Mouse (Mus musculus) brain, embryonic 14.5 days (tissue): ENCODE data around the gene Slc29a4. TPM values are rescaled to one million over a fixed set of nuclear protein-coding genes. Genes with fewer than 3 reads are reported as not detected.
A peak's percentile ranks its signal among the peaks of the same experiment; 100 is the strongest.

Experiments
- DNase-seq: peaks from one replicate; pipeline ENCODE4 v3.0.0-alpha.2; 2011; ENCODE audit warnings: low read depth
- CTCF ChIP-seq: fragments of 200-500 bp; IDR thresholded peaks from 2 replicates; pipeline ENCODE4 v1.5.1; 2012; ENCODE audit warnings: inconsistent platforms, mild to moderate bottlenecking, moderate library complexity, borderline replicate concordance; ENCODE audit not compliant: insufficient read depth, insufficient read length; ENCODE audit errors: extremely low read depth
- POLR2A ChIP-seq: fragments of 200-500 bp; IDR thresholded peaks from 2 replicates; pipeline ENCODE4 v1.6.1; 2012; ENCODE audit warnings: mild to moderate bottlenecking, inconsistent platforms, borderline replicate concordance; ENCODE audit not compliant: poor library complexity, insufficient read depth, insufficient read length, severe bottlenecking; ENCODE audit errors: extremely low read depth
- polyA plus RNA-seq: library from polyadenylated mRNA; depleted of rRNA; stranded (reverse); fragments of >200 nt; gene quantifications from 2 replicates; pipeline ENCODE4 v1.2.3, GENCODE M21; 2012; rRNA removed

The Slc29a4 gene
- polyA plus RNA-seq, result 109 and 122 TPM in 2 replicates

DNA sequence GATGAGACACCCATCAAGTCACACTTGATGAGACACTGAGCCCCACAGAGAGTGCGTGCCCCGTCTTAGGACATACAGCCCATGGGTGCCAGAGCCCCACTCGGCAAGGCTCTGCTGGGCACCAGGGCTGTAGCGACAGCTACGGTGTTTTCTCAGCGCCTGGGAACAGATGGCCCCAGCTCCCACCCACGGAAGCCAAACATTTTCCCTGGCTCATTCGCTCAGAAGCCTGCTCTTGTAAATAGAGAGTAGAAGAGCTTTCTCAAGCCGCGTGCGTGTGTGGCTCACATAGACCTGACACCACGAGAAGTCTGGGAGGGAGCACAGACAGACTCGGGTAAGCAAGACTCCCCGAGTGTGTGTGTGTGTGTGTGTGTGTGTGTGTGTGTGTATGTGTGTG, at the start of gene Slc29a4:
Gene Slc29a4 (plus strand): TSS at position 265 of the 400 bp plus-strand sequence.
- no peak for TF ChIP-seq CTCF
- TF ChIP-seq POLR2A, result no peak
- DNase-seq, result peak; percentile 78

DNA sequence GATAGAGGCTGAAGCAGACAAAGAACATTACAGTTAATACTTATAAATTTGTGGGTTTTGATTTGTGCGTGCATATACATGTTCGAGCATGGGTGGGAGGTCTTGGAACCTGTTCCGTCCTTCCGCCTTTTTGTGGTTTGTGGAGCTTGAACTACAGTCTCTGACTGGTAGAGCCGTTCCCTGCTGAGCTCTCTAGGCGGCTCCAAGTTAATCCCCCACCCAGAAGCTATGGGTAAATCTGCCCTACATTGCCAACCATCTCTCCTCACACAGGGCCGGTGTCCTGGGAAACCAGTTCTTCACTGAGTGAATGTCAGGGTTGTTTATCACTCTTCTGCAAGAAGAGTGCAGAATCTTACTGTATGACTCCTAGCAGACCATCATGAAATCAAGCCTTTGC, 44.1 kb upstream of the Slc29a4 start:
- TF ChIP-seq CTCF, result no peak
- TF ChIP-seq POLR2A, result no peak

DNA sequence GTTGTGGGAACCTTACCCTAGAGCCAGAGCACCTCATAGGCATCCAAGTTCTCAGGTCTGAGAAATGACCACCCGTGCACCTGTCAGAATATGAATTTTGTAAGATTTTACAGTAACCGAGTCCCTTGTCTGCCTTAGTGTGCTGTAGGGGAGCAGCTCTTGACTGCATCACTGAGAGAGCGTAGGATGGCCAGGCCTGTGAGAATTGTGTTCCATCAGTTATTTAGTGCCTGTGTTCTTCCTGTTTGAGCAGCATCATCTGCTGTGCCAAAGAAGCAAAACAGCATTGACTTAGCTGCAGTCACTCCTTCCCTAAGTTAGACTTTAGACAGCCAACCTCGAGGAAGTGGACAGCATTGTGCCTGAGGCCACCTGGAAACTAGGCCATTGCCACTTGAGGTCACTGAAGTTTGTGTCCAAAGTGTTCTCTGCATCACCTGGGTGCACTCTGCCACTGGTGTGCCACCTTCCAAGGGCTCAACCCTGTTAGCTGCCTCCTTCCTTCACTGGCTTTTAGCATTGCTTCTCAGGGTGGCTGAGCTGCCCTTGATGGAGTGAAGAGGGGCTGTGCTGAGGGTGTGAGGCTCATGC, 42.8 kb upstream of the Slc29a4 start:
- no peak for DNase-seq
- TF ChIP-seq CTCF (no peak), POLR2A (no peak)

More for the DNA sequence above, 44.1 kb upstream of the Slc29a4 start:
- no peak for DNase-seq

GRCm38 (mm10) chr5:142650390-142650789, 41.9 kb upstream of the Slc29a4 start:
- peak; percentile 13 for DNase-seq
- TF ChIP-seq CTCF (no peak), POLR2A (no peak)

GRCm38 (mm10) chr5:142650794-142651497, 41.4 kb upstream of the Slc29a4 start:
- DNase-seq, result peak; percentile 26
- TF ChIP-seq CTCF (no peak), POLR2A (no peak)

DNA sequence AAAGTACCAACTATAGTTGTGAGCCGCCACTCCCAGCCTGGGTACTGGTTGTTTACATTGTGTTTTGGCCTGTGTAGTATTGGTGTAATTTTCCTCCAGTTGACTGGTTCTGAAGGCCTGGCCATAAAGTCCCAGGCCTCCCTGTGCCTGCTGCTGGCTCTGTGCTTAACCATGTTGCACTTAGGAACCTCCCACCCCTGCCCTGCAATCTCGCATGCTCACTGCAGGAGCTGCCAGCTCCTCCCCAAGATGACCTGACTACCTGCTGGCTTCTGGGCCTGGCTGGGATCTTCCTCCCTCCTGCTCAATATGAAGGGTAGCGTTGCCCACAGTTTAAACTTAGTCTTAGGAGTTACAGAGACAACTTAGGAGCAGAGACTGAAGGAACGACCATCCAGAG, 40.0 kb upstream of the Slc29a4 start:
- DNase-seq, result no peak
- no peak for TF ChIP-seq POLR2A
- TF ChIP-seq CTCF, result no peak

- DNase-seq, result no peak
These were observed 31.5 kb upstream of the Slc29a4 start for GRCm38 (mm10) chr5:142660656-142661434.

DNA sequence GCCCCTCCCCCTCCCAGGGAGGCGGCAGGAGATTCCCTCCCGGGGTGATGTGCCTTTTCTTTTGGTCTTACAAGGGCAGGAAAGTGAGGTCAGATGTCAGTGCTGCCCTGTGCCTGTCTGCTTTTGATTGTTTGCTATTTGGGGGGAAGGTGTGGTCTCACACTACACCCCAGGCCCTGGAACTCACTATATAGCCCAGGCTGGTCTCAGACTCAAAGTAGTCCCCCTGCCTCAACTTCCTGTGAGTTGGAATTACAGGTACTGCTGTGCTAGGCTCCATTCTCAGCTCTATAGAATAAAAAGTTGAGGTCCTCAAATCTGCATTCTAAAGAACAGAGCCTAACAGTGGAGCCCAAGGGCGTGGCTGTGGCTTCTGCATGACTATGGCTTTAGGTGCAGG, 24.4 kb upstream of the Slc29a4 start:
- TF ChIP-seq CTCF (no peak), POLR2A (no peak)
- DNase-seq, result no peak

More at GRCm38 (mm10) chr5:142660656-142661434, 31.5 kb upstream of the Slc29a4 start:
- TF ChIP-seq POLR2A (no peak), CTCF (no peak)

DNA sequence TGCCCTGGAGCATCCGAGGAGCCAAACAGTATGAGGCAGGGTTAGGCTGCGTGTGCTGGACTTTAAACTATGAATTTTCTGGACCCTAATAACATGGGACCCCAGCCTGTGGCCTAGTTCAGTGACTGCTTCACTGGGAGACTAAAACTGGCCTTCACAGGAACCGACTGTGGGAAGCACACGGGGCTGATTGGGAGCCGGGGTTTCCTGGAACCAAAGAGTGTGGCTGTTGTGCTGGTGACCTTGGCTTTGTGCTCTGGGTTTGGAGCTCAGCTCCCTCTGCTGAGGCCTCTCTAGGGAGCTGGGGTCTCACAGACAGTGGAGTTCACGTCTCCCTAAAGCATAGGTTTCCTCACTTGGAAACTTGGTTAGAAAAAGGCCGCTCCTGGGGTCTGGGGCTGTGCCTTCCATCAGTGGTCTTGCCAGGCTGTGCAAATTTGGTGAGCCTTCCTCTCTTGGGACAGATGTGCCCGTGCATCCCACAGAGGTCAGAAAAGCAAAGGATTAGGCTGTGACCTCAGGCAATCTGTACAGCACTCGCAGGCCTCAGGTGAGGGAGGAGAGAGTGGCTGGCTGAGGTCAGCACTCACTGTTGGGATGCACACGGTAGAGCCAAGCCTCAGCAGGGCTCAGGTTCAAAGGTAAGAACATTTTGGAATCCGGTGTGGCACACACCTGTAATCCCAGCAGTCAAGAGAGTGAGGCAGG, 23.6 kb upstream of the Slc29a4 start:
- TF ChIP-seq CTCF (no peak), POLR2A (no peak)
- DNase-seq, result no peak

DNA sequence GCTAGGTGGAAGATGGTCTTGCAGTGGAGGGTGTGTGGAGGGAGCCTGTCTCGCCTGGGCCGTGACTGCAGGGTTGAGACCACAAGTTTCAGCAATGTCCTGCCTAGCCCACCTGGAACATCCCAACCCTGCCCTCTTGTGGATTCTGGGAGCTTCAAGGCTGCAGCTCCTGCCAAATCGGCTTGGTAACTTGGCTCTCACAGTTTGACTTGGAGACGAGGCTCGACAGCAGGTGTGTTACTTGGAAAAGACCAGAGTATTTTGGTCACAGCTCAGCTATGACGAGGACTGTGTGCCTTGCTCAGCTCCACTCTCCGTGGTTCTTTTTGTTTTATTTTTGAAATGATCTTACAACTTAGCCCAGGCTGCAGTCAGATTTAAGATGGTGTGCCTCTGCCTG, 22.6 kb upstream of the Slc29a4 start:
- peak; percentile 20; the same call in 1 of the 2 replicates for TF ChIP-seq CTCF
- TF ChIP-seq POLR2A, result no peak
- DNase-seq, result peak; percentile 31

DNA sequence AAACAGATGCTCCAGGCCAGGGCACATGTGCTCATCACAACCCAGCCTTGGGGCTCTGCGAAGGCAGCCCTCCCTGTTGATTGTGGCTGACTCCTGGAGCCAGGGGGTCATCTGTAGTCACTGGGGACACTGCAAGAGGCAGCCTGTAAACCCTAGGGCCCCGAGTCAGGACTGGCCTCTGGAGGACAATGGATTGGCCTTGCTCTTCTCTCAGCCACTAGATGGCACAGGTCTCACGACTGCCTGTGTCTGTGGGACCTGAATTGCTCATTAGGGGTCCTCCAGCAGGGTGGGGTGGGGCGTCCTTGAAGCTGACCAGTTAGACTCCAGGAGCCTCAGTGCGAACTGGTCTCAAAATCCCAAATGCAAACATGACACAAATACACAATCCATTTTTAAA, 19.2 kb upstream of the Slc29a4 start:
- DNase-seq, result peak; percentile 62
- TF ChIP-seq POLR2A, result no peak
- peak; percentile 72 for TF ChIP-seq CTCF

DNA sequence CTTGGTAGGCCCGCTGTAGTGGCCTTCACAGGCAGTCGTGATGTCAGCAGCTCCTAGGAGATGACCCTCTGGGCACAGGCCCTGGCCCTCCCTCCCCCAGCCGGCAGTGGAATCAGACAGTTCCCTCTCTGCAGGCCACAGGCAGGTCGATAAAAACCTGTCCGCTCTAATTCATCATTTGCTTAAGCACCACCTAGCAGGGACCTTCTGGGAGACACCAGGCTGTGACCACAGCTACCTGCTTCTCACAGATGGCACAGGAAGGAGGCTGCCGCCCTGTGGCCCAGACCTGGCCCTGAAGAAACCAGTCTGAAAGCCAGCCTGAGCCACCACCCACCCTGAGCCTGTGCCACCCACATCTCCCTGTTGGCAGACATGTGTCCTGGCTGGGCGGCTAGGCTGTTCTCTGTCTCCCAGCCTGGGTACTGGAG, 14.2 kb upstream of the Slc29a4 start:
- TF ChIP-seq CTCF (no peak), POLR2A (no peak)
- DNase-seq, result no peak

DNA sequence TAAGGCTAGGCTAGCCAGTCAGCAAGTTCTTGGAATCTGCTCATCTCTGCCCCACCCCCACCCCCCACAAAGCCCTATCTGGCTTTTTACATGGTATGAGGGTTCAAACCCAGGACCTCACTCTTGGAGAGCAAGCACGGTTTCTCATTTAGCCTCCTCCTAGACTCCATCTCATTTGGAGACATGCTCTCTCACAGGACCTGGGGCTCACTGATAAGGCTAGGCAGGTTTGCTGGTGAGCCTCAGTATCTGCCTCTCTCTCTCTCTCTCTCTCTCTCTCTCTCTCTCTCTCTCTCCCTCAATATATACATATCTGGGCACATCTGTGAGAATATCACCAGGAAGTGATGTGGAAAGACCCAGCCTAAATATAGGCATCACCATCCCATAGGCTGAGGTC, 13.2 kb upstream of the Slc29a4 start:
- no peak for DNase-seq
- TF ChIP-seq CTCF (no peak), POLR2A (no peak)

DNA sequence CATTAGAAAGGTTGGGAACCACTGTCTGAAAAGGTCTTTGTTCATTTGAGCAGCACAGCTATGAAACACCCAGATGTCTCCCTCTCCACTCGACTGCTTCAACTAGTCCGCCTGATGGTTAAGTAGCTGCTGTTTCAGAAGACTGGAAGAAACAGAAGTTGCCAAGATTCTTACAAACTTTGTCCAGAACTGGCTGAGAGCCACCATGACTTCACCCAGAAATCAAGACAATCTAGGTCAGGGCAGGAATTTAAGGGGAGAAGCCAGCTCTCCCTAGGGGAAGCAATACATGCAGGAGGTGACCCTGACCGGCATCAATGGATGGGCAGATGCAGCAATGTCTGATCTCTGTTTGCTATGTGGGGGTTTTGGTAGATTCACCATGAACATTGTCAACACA, 10.4 kb upstream of the Slc29a4 start:
- TF ChIP-seq CTCF (no peak), POLR2A (no peak)

More for the DNA sequence above, 10.4 kb upstream of the Slc29a4 start:
- DNase-seq, result no peak
